Mouse (Mus musculus) heart, adult 2 months (tissue): ENCODE results near the gene Gpx3.

Experiments
- CTCF ChIP-seq: fragments of 200-600 bp; IDR thresholded peaks from 2 replicates; pipeline ENCODE4 v1.8.1; 2022; ENCODE audit warnings: antibody characterized with exemption, mild to moderate bottlenecking, moderate library complexity
- EP300 ChIP-seq: fragments of 200-500 bp; IDR thresholded peaks from 2 replicates; pipeline ENCODE4 v1.6.1; 2011; ENCODE audit warnings: low read depth, low read length, control low read depth; ENCODE audit not compliant: insufficient read depth
- POLR2A ChIP-seq: fragments of 200-500 bp; IDR thresholded peaks from 2 replicates; pipeline ENCODE4 v1.6.1; 2011; ENCODE audit warnings: mild to moderate bottlenecking, low read depth, low read length, control low read depth; ENCODE audit not compliant: insufficient read depth

DNA sequence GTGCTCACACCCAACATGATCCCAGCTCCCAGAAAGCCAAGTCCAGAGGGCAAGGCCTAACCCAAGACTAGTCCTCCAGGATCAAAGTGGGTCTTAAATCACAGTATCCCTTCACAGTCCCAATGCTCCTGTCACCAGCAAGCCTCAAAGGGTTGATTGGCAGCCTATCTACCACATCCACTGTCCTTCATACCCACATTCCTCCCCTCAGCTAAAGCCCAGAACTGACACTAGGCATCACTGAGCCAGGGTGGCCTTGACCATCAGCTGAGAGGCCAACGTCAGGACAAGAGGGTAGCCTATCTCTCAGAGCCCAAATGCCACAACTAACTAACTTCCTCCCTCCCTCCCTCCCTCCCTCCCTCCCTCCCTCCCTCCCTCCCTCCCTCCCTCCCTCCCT, 47.5 kb downstream of the Gpx3 start:
- TF ChIP-seq CTCF (no peak), POLR2A (no peak), EP300 (no peak)
